Mouse (Mus musculus): ENCODE measurements around the gene Ruvbl1. TPM values are rescaled to one million over a fixed set of nuclear protein-coding genes. Genes with fewer than 3 reads are reported as not detected.

Ruvbl1 gene
- total and polyA plus RNA-seq, 2 experiments from 2014 or later = 27.4 to 42.3 TPM

GRCm38 (mm10) chr6:88485378-88485777, 20.2 kb downstream of the Ruvbl1 start:
- 77% methylated on average over 6 of the region's 6 CpGs for WGBS
- TF ChIP-seq CTCF (IDR thresholded peaks at IDR 0.05; ENCODE audit: low read depth) (no peak), EP300 (IDR thresholded peaks at IDR 0.05; ENCODE audit: low read depth) (no peak)
- Histone ChIP-seq H3K36me3 (replicated peaks; ENCODE audit: control insufficient read depth, insufficient read depth, low read length) (peaks cover 48% of the 10 kb centered on the region), H3K9ac (replicated peaks; ENCODE audit: low read depth, low read length) (no peak overlapping the region), H3K4me1 (ENCODE audit: control insufficient read depth, insufficient read depth) (peaks cover 11% of the 10 kb centered on the region; the same call in 1 of the 2 replicates), H3K9me3 (replicated peaks; ENCODE audit: control insufficient read depth, low read length) (no peaks in the 10 kb centered on the region), H3K27ac (ENCODE audit: low read depth) (no peak overlapping the region), H3K27me3 (ENCODE audit: control insufficient read depth, insufficient read depth, low read length) (no peaks in the 10 kb centered on the region), H3K4me2 (ENCODE audit: low read depth, low read length) (no peak overlapping the region), H3K4me3 (ENCODE audit: low read depth, low read length) (no peak overlapping the region)
- no peak for ATAC-seq (ENCODE audit: insufficient read depth, low read depth)
- DNase-seq (ENCODE audit: low spot score) = no peak

DNA sequence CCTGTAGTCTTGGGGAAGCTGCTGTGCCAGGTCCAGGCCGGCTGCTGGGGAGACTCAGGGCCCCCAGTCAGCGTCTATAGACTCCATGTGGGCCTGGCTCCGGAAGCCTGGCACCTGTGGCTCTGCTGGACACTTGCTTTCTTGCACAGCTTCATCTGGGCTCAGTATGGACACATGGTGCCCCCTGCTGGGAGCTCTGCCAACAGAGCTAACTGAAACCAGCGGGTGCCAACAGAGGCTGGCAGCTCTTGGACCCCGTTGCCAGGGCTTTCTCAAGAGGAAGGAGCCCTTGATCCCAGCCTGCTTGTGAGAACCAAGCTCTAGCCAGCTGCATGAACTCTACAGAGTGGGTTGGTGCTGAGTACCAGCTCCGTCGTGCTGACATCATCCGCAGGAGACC, 21.7 kb downstream of the Ruvbl1 start:
- Histone ChIP-seq H3K9me3 (replicated peaks; ENCODE audit: control insufficient read depth, low read length) (no peaks in the 10 kb centered on the region), H3K27ac (ENCODE audit: low read depth) (no peak overlapping the region), H3K4me2 (ENCODE audit: low read depth, low read length) (no peak overlapping the region), H3K4me3 (ENCODE audit: low read depth, low read length) (no peak overlapping the region), H3K27me3 (ENCODE audit: control insufficient read depth, insufficient read depth, low read length) (no peaks in the 10 kb centered on the region), H3K9ac (replicated peaks; ENCODE audit: low read depth, low read length) (no peak overlapping the region), H3K4me1 (ENCODE audit: control insufficient read depth, insufficient read depth) (peaks cover 11% of the 10 kb centered on the region; the same call in 1 of the 2 replicates), H3K36me3 (replicated peaks; ENCODE audit: control insufficient read depth, insufficient read depth, low read length) (peaks cover 46% of the 10 kb centered on the region)
- ATAC-seq (ENCODE audit: insufficient read depth, low read depth) (peak; percentile 49; the same call in 1 of the 2 replicates), DNase-seq (ENCODE audit: low spot score) (peak; percentile 30)
- TF ChIP-seq EP300 (IDR thresholded peaks at IDR 0.05; ENCODE audit: low read depth) (no peak), CTCF (IDR thresholded peaks at IDR 0.05; ENCODE audit: low read depth) (peak; percentile 50)
- WGBS = 70% methylated on average over 8 of the region's 8 CpGs

GRCm38 (mm10) chr6:88489026-88489425, 23.8 kb downstream of the Ruvbl1 start:
- no peaks in the 10 kb centered on the region for H3K27me3 ChIP-seq (ENCODE audit: control insufficient read depth, insufficient read depth, low read length)
- peaks cover 44% of the 10 kb centered on the region for H3K36me3 ChIP-seq (replicated peaks; ENCODE audit: control insufficient read depth, insufficient read depth, low read length)
- WGBS = 85% methylated on average over 7 of the region's 7 CpGs
- ATAC-seq (ENCODE audit: insufficient read depth, low read depth) (no peak), DNase-seq (ENCODE audit: low spot score) (no peak)
- no peak overlapping the region for H3K4me2 ChIP-seq (ENCODE audit: low read depth, low read length)
- H3K4me3 ChIP-seq (ENCODE audit: low read depth, low read length) = no peak overlapping the region
- H3K27ac ChIP-seq (ENCODE audit: low read depth) = no peak overlapping the region
- TF ChIP-seq EP300 (IDR thresholded peaks at IDR 0.05; ENCODE audit: low read depth) (no peak), CTCF (IDR thresholded peaks at IDR 0.05; ENCODE audit: low read depth) (no peak)
- H3K4me1 ChIP-seq (ENCODE audit: control insufficient read depth, insufficient read depth) = no peaks in the 10 kb centered on the region
- no peak overlapping the region for H3K9ac ChIP-seq (replicated peaks; ENCODE audit: low read depth, low read length)
- no peaks in the 10 kb centered on the region for H3K9me3 ChIP-seq (replicated peaks; ENCODE audit: control insufficient read depth, low read length)

DNA sequence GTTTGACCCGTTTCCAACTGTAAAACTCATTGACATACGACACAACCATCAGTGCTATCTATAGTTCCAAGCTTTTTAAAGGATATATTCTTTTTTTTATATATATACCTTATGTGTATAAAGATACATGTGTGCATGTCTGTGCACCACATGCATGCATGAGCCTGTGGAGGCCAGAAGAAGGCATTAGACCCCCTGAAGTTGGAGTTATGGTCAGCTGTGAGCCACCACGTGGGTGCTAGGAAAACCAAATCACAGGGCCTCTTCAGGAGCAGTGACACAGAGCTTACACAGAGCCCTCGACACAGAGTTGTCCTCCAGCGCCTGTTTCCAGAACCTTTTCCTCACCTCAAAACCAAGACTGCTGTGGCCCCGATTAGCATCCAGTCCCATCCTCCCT, 24.6 kb downstream of the Ruvbl1 start:
- Histone ChIP-seq H3K27me3 (ENCODE audit: control insufficient read depth, insufficient read depth, low read length) (no peaks in the 10 kb centered on the region), H3K9ac (replicated peaks; ENCODE audit: low read depth, low read length) (no peak overlapping the region), H3K9me3 (replicated peaks; ENCODE audit: control insufficient read depth, low read length) (no peaks in the 10 kb centered on the region), H3K27ac (ENCODE audit: low read depth) (no peak overlapping the region), H3K4me3 (ENCODE audit: low read depth, low read length) (no peak overlapping the region), H3K4me2 (ENCODE audit: low read depth, low read length) (no peak overlapping the region), H3K36me3 (replicated peaks; ENCODE audit: control insufficient read depth, insufficient read depth, low read length) (peaks cover 36% of the 10 kb centered on the region; the same call in 1 of the 2 replicates), H3K4me1 (ENCODE audit: control insufficient read depth, insufficient read depth) (no peaks in the 10 kb centered on the region)
- DNase-seq (ENCODE audit: low spot score) (no peak), ATAC-seq (ENCODE audit: insufficient read depth, low read depth) (no peak)
- 76% methylated on average over 6 of the region's 6 CpGs for WGBS
- no peak for TF ChIP-seq EP300 (IDR thresholded peaks at IDR 0.05; ENCODE audit: low read depth)
- no peak for TF ChIP-seq CTCF (IDR thresholded peaks at IDR 0.05; ENCODE audit: low read depth)

GRCm38 (mm10) chr6:88490629-88491354, 25.6 kb downstream of the Ruvbl1 start:
- TF ChIP-seq CTCF (IDR thresholded peaks at IDR 0.05; ENCODE audit: low read depth) (no peak), EP300 (IDR thresholded peaks at IDR 0.05; ENCODE audit: low read depth) (no peak)
- Histone ChIP-seq H3K27ac (ENCODE audit: low read depth) (no peak overlapping the region), H3K27me3 (ENCODE audit: control insufficient read depth, insufficient read depth, low read length) (no peaks in the 10 kb centered on the region), H3K4me1 (ENCODE audit: control insufficient read depth, insufficient read depth) (no peaks in the 10 kb centered on the region), H3K9ac (replicated peaks; ENCODE audit: low read depth, low read length) (no peak overlapping the region), H3K9me3 (replicated peaks; ENCODE audit: control insufficient read depth, low read length) (no peaks in the 10 kb centered on the region), H3K4me2 (ENCODE audit: low read depth, low read length) (no peak overlapping the region), H3K36me3 (replicated peaks; ENCODE audit: control insufficient read depth, insufficient read depth, low read length) (peaks cover 26% of the 10 kb centered on the region; the same call in 1 of the 2 replicates), H3K4me3 (ENCODE audit: low read depth, low read length) (no peak overlapping the region)
- 87% methylated on average over 12 of the region's 12 CpGs for WGBS
- ATAC-seq (ENCODE audit: insufficient read depth, low read depth) = no peak
- DNase-seq (ENCODE audit: low spot score) = no peak

DNA sequence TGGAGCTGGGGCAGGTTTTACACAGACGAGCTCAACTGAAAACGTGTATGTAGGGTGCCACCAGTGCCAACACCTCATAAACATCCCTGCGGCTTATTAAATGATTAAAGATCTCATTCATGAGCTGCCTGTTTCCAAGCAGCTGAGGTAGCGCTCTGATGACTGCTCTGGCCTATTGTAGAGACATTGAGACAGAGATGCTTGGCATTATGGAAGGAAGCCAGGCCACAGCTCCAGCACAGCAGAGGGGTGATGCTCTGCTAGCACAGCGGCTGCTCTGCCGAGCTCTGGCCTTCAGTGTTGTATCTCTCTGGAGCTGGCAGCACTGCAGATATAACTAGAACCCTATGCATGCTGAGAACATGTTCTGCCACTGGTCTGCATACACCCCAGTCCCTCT, 28.5 kb downstream of the Ruvbl1 start:
- 84% methylated on average over 6 of the region's 6 CpGs for WGBS
- Histone ChIP-seq H3K4me1 (ENCODE audit: control insufficient read depth, insufficient read depth) (no peaks in the 10 kb centered on the region), H3K9me3 (replicated peaks; ENCODE audit: control insufficient read depth, low read length) (no peaks in the 10 kb centered on the region), H3K36me3 (replicated peaks; ENCODE audit: control insufficient read depth, insufficient read depth, low read length) (peaks cover 39% of the 10 kb centered on the region), H3K27me3 (ENCODE audit: control insufficient read depth, insufficient read depth, low read length) (no peaks in the 10 kb centered on the region), H3K27ac (ENCODE audit: low read depth) (no peak overlapping the region), H3K4me3 (ENCODE audit: low read depth, low read length) (no peak overlapping the region), H3K4me2 (ENCODE audit: low read depth, low read length) (no peak overlapping the region), H3K9ac (replicated peaks; ENCODE audit: low read depth, low read length) (no peak overlapping the region)
- no peak for TF ChIP-seq EP300 (IDR thresholded peaks at IDR 0.05; ENCODE audit: low read depth)
- TF ChIP-seq CTCF (IDR thresholded peaks at IDR 0.05; ENCODE audit: low read depth) = no peak
- no peak for ATAC-seq (ENCODE audit: insufficient read depth, low read depth)
- DNase-seq (ENCODE audit: low spot score) = no peak
